Mouse (Mus musculus): ENCODE data around the gene Wfdc9.
"Not testable (repeated sequence)": the region's sequence is repeated elsewhere in the genome, so short reads cannot be mapped to it uniquely, and the experiment has no call there.

GRCm38 (mm10) chr2:164613471-164613870 lies 42.9 kb downstream of the Wfdc9 start, which contains the start of the genes Wfdc6b and Wfdc8:
- TF ChIP-seq POLR2A (IDR thresholded peaks at IDR 0.05; ENCODE audit: borderline replicate concordance, insufficient read depth, low read length); CTCF (IDR thresholded peaks at IDR 0.05; ENCODE audit: borderline replicate concordance, insufficient read depth, low read depth, low read length): not testable (repeated sequence)

Measured in cerebellum, adult 2 months (tissue).